Mouse (Mus musculus): Measurements from ENCODE around the gene Rhbdf1.
"Not testable (repeated sequence)": the region's sequence is repeated elsewhere in the genome, so short reads cannot be mapped to it uniquely, and the experiment has no call there.

- not testable (repeated sequence) for TF ChIP-seq POLR2A (IDR thresholded peaks at IDR 0.05; ENCODE audit: control insufficient read depth in 1 of 2, insufficient read depth in 1 of 2, low read depth in 1 of 2, low read length in 2 of 2, poor library complexity in 1 of 2); MAZ (IDR thresholded peaks at IDR 0.05; ENCODE audit: low read depth, low read length); ZC3H11A (IDR thresholded peaks at IDR 0.05; ENCODE audit: low read depth, low read length); TCF12 (IDR thresholded peaks at IDR 0.05; ENCODE audit: low read depth, low read length); RAD21 (IDR thresholded peaks at IDR 0.05; ENCODE audit: low read depth, low read length); POLR2AphosphoS2 (IDR thresholded peaks at IDR 0.05; ENCODE audit: low read length); HCFC1 (IDR thresholded peaks at IDR 0.05; ENCODE audit: low read depth, low read length); MYC (IDR thresholded peaks at IDR 0.05; ENCODE audit: low read depth, low read length); ZNF384 (IDR thresholded peaks at IDR 0.05; ENCODE audit: low read depth, low read length)
- peak; percentile 12 to 29 (median 28); a peak in 3 of 6 replicates for TF ChIP-seq CTCF (IDR thresholded peaks at IDR 0.05 in 2 of 3, conservative IDR thresholded peaks at IDR 0.05 in 1 of 3; ENCODE audit: control insufficient read depth in 1 of 3, insufficient read depth in 1 of 3, low read depth in 2 of 3, low read length in 3 of 3, poor library complexity in 1 of 3, severe bottlenecking in 1 of 3)
Observed at GRCm38 (mm10) chr11:32200992-32201391, 21.1 kb downstream of the Rhbdf1 start.

Data from MEL (cell line).